Mouse (Mus musculus) adrenal gland, adult 8-10 months (tissue): Measurements from ENCODE around the gene Gstm2. TPM values are rescaled to one million over a fixed set of nuclear protein-coding genes. Genes with fewer than 3 reads are reported as not detected.

Experiments
- DNase-seq: peaks from one replicate; pipeline ENCODE4 v3.0.0; 2022
- total RNA-seq, 4 experiments: library from RNA; stranded (reverse); gene quantifications; 2 replicates each; pipeline ENCODE4 v1.2.4; 2022

Gstm2 gene
- total RNA-seq, 4 experiments from 2014 or later, result 164 to 337 (median 241) TPM

- DNase-seq, result no peak
Observed at GRCm38 (mm10) chr3:107941261-107941660, 45.0 kb downstream of the Gstm2 start.

- DNase-seq, result no peak
Observed at GRCm38 (mm10) chr3:107940524-107940923, 45.7 kb downstream of the Gstm2 start.

GRCm38 (mm10) chr3:107939830-107940229 lies 46.4 kb downstream of the Gstm2 start:
- DNase-seq, result no peak

GRCm38 (mm10) chr3:107939403-107939802 lies 46.9 kb downstream of the Gstm2 start:
- peak; percentile 80 for DNase-seq

- DNase-seq, result no peak
Observed at GRCm38 (mm10) chr3:107935888-107936287, 50.4 kb downstream of the Gstm2 start.

- DNase-seq, result no peak
Observed at GRCm38 (mm10) chr3:107935268-107935667, 51.0 kb downstream of the Gstm2 start.

- DNase-seq, result no peak
Observed at GRCm38 (mm10) chr3:107932128-107932527, 54.1 kb downstream of the Gstm2 start.

Other genes starting within 250 kb of the Gstm2 start
- 10 to 100 TPM; 14.8 to 29.7 (median 23.0) TPM for gene Csf1, start 226.0 kb downstream of the Gstm2 start, total RNA-seq
- gene Eps8l3, start 109.2 kb downstream of the Gstm2 start, total RNA-seq, result not detected
- 10 to 100 TPM; 28.1 to 51.7 (median 37.1) TPM for gene Gstm5, start 90.6 kb downstream of the Gstm2 start, total RNA-seq
- gene Gstm7, start 54.6 kb downstream of the Gstm2 start, total RNA-seq, result 100 to 1,000 TPM; 135 to 182 (median 168) TPM
- gene Gstm6, start 42.7 kb downstream of the Gstm2 start, total RNA-seq, result 10 to 100 TPM in 1 of 4 experiments, 1 to 10 TPM in 3; 5.9 to 10.0 (median 6.9) TPM
- under 1 TPM in 2 of 4 experiments, not detected in 2; 0.20 to 0.30 TPM for gene Gstm3, start 17.2 kb downstream of the Gstm2 start, total RNA-seq
- 100 to 1,000 TPM; 335 to 553 (median 456) TPM for gene Gstm1, start 31.5 kb upstream of the Gstm2 start, total RNA-seq
- 10 to 100 TPM; 15.3 to 20.7 (median 19.6) TPM for gene Gstm4, start 58.4 kb upstream of the Gstm2 start, total RNA-seq
- gene Ampd2, start 100.2 kb upstream of the Gstm2 start, total RNA-seq, result 100 to 1,000 TPM; 152 to 212 (median 184) TPM
- 10 to 100 TPM; 14.7 to 22.5 (median 17.6) TPM for gene Gnat2, start 106.3 kb upstream of the Gstm2 start, total RNA-seq
- gene Gnai3, start 159.7 kb upstream of the Gstm2 start, total RNA-seq, result 100 to 1,000 TPM; 137 to 154 (median 149) TPM
- 1 to 10 TPM in 1 of 4 experiments, under 1 TPM in 3; 0.31 to 1.1 (median 0.71) TPM for gene Gpr61, start 168.4 kb upstream of the Gstm2 start, total RNA-seq
- gene Amigo1, start 199.9 kb upstream of the Gstm2 start, total RNA-seq, result 10 to 100 TPM; 24.4 to 36.9 (median 31.6) TPM
- 10 to 100 TPM in 2 of 4 experiments, 1 to 10 TPM in 2; 9.3 to 14.7 (median 11.7) TPM for gene Cyb561d1, start 214.8 kb upstream of the Gstm2 start, total RNA-seq
- 10 to 100 TPM in 3 of 4 experiments, 1 to 10 TPM in 1; 8.2 to 23.1 (median 15.0) TPM for gene Atxn7l2, start 224.5 kb upstream of the Gstm2 start, total RNA-seq
- 1 to 10 TPM in 1 of 4 experiments, under 1 TPM in 3; 0.35 to 1.0 (median 0.65) TPM for gene Sypl2, start 240.2 kb upstream of the Gstm2 start, total RNA-seq